Mouse (Mus musculus) spleen, adult 18-20 months (tissue): ENCODE measurements around the gene Gm10322.
A peak's percentile ranks its signal among the peaks of the same experiment; 100 is the strongest.

Source experiments
- DNase-seq, 2 experiments: peaks; one replicate each; pipeline ENCODE4 v3.0.0; 2022; ENCODE audit warnings: mixed read lengths in 2 of 2

The Gm10322 gene

DNA sequence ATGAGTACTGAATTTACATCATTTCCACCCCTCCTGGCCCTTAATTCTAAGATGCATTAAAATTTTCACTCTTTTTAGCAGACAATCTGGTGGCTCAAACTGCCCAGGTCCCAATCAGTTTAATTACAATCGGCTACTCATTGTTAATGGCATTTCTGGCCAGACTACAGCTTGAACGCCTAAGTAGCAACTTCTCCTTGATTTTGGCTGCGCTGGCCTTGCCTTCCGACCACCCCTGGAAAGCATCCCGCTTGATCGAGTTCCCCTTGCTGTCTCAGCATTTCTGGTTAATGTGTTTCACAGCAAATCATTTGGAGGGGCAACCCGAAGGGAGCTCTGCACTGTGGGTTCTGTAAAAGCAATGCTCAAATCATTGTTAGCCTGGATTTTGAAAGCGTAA lies 13.8 kb upstream of the Gm10322 start:
- no peak for DNase-seq

DNA sequence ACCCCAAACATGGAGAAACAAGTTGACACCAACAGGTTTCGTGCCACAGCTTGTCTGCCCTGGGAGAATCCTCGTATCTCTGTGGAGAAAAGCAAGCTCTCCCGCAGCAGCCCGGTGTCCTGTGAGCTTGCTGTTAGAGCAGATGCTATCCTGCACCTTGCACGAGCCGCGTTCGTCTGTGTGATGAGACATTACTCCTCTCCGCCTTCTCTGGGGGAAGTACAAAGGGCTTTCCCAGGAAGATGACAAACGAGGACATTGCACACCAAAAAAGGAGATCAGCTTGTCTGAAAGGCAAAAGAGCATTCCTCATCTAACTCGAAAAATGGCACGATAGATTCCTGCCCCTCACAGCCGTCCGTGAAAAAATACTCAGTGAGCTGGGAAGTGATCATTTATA lies 13.0 kb upstream of the Gm10322 start:
- DNase-seq = no peak

DNA sequence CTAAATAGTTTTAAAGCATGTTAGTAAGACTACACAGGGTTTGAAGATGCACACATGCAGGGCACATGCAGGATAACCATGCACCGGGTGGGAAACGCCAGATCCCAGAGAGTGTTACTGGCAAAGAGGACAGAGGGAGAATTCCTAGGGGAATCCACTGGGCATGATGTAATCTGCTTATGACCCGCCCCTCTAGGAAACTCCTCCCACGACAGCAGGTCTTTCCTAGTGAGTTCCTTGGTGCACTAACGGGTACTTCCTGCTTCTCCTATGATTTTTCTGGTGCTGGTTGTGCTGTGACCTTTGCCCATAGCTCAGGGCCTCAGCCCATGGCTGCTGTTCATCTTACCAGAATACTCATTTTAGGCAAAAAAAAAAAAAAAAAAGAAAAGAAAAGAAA lies 12.0 kb upstream of the Gm10322 start:
- DNase-seq = no peak

DNA sequence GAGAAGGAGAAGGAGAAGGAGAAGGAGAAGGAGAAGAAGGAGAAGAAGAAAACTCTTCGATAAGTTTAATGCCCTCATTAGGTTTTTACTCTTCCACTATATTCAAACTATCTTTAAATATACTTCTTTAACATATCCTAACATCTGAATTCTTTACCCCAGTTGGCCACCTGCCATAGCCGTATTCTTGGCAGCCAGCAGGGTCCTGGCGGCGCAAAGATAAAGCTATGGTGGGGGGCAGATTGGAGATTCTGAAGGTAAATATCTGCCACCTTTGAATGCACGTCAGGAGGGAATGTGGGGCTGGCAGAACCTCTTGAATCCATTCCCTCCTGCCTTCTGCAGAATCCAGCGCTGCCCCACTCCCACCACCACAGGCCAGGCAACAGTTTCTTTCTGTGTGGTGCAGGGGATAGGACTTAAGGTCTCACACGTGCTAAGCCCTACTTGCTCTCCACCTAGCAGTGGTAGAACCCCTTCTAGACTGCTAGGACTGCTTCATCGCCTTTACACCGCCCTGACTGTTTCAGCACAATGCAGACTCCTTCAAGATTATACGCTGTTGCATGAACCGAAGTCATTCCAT lies 10.9 kb upstream of the Gm10322 start:
- no peak for DNase-seq

DNA sequence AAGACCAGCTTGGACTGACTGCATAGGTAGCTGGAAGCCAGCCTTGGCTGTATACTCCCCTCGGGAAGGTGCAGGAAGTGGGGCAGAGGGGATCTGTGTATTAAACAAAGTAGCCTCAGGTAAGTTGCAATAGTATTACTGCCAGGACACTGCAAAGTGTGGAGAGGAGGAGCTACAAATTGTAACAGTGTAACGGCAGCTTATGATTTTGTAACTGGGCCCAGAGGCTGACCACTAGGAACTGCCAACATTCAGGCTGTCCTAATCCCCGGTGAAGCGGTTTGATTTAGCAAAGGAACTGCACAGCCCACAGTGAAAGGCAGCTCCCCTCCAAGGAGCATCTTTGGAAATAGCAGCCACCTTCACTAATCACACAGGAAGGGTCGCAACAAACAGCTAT lies 2.6 kb upstream of the Gm10322 start:
- no peak for DNase-seq

DNA sequence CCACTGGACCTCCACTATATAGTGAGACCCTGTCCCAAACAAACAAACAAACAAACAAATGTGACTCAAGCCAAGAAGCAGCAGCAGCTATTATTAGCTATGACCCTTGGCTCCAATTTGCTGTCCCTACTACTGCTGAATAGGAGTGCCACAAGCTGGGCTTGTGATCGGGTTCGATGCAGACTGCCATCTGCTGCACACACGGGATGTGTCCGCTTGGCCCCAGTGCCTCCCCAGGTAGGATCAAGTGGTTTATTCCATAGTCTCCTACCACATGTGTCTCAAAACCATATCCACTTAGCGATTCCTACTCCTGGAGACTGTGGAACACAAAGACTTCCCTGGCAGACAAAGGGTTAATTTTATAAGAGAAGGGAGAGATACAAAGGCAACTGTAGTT lies 1.7 kb upstream of the Gm10322 start:
- no peak for DNase-seq

DNA sequence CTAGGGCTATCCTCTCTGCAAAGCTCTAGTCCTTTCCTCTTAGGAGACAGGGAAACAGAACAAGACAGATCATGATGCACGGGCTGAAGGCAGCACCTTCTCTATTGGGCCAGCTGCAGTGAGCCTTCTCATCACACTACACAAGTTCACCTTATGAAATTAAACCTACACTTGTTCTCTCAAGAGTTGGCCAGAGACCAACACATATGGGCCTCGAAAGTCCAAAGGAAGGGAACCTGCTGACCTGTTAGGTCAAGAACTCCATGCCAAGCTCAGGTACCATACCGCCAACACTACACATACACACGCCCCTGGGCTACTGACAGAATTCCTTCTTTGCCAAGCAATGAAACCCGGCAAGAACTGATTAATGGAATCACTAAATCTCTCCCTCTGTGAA lies 452 bp upstream of the Gm10322 start:
- no peak for DNase-seq

DNA sequence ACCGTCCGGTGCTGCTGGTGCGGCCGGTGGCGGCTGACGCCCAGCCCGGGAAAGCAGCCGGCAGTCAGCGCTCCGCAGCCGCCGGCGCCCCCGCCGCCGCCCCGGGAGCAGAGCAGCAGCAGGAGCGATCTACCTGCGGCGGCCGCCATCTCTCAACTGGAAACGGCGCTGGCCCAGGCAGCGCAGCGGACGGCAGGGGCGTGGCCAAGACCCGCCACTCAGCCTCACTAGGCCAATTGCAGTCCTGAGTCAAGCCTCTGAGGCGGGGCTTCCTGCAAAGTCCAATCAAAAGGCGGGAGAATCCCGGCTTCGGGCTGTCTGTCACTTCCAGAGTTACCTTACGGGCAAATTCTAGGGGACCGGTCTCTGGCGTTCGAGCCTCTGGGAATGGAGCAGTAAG lies 659 bp downstream of the Gm10322 start, which contains the start of gene Mcu:
Gene Mcu (minus strand): TSS at position 171 of the 400 bp plus-strand sequence.
- DNase-seq = peak; percentile 91 to 96

DNA sequence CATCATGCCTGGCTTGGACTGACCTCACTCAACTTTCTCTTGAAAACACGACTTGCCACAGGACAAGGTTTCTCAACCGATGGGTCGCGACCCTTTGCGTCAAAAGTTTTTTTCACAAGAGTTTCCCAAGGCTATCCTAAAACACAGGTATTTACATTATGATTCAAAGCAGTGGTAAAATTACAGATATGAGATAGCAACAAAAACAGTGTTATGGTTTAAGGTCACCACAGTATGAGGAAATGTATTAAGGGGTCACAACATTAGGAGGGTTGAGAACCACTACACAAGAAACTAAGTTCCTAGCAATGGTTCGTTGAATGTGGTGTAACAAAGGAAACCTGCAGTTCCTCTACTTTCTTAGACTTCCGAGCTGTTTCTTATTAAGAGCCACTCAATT lies 1.9 kb downstream of the Gm10322 start:
- DNase-seq = no peak

DNA sequence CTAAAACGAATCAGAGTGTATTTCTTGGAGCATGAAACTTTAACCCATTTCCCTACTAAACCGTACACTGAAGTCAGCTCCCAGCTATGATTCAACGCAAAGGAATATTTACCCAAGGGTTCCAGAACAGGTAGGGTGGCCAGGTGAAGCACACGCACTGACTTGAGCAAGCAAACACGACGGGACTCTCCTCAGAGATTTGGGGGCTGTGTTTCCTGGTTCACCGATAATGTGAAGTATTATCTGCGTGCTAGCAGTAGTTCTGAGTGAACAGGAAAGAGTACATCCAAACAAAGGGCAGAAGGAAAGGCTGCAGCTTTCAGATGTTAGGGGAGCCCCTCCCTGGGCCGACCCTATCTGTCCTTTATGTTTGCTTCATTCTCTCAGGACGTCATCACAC lies 5.5 kb downstream of the Gm10322 start:
- DNase-seq = no peak

DNA sequence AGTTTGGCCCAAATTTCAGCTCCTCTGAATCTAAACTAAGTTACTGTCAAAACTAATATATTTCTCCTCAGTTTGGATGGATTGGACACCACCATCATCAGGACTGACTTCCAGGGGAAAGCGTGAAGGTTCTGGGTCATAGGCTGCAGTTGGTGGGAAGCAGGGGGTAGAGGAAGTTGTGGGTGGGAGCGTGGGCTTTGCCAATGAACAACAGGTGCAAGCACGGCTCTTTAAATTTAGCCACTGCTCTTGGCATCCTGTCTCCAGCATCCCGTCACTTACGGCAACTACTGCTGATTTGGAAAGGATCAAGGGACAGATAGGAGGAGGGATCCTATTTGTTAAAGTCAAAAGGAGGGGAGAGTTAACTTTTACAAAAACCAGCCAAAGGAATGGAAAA lies 7.6 kb downstream of the Gm10322 start:
- no peak for DNase-seq

DNA sequence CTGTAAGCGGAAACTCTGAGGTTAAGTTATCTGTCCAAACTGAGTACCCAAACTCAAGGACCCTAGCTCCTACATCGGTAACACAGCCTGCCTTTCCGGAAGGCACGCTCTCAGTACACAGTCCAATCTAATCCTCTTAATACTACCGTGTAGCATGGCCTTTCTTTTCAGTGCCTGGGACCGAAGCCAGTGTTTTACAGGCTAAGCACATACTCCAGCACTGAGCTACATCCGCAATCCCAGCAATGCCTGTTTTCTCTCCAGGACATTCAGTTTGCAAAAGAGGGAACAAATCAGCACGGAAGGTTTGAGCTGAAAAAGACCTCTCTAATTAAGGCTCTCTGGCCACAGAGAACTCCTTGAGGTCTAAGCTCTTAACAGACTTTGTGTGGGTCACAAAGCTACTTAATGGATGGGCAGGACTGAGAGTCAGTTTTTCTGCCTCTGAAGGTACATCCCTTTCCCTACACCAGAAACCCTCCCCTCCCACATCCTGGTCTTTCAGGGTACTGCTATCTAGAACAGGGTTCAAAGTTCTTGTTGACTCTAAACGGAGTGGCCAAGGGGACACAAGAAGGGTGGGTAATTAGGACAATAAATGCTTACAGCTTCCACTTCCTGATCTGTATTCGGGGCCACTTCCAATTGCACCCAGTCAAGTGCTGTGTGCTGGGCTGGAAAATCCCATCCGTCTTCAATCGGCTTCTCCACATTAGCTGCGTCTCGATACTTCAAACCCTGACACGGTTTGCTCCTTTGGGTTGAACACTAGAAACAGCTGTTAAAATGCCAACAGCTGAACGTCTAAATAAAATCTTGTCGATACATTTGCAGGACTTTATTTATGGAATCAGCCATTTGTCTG lies 13.0 kb downstream of the Gm10322 start:
- DNase-seq = no peak

DNA sequence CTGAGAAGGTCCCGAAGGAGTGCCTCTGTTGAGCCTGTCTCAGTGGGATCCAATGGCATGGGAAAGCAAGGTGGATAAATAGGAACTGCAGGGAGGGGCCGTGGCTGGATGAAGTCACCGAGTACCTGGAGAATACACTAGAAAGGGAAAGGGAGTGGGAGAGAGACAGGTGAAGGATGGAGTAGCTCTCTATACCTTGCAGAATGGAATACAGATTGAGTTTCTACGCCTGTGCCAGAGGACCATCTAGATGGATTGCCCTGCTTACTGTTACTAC lies 13.6 kb downstream of the Gm10322 start:
- DNase-seq = no peak

DNA sequence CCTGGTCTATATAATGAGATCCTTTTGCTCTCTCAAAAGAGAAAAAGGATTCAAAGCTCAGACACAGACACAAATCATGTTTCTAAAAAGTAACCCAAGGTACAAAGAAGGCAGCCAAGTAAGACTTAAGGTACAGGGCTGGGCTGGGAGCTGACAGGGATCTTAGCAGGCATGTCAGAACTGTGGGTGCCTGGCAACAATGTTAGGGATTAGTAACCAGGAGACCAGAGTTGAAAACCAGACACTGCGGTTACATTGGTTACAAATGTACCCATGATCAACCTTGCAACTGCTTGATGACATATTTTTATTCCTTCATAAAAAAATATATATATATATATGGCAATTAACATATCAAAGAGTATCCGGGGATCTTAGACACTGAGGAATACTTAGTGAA lies 20.2 kb downstream of the Gm10322 start:
- DNase-seq = no peak

DNA sequence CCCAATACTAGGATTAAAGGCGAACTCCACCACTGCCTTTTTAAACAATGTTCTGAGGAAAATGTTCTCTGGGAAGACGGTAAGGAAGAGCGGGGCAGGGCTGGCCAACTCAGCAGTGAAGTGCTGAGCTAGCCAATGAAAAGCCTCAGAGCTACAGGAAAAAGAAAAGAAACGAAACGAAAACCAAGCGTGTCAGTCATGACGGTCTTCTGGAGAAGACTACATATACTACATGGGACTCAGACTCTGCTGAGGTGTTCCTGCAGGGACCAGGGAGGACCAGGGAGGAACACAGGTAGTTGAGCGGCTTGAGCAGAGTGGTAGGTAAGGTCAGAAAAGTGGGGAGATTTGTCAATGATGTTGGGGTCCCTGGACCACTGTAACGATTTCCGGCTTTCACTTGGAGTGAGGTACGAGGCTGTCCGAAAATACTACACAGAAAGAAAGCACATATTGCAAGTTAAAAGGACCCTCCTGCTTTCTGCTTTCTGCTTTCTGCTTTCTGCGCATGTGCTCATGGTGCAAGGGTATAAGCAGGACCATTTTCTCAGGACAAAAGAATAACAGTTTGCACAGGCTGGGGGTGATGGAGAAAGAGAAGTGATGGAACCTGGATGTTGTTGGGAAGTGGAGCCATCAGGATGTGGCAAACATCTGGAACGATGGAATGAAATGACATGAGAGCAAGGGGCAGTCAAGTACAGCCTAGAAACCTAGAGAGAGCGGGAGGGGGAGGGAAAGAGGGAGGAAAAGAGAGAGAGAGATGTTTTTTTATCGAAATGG lies 21.1 kb downstream of the Gm10322 start:
- DNase-seq = no peak

DNA sequence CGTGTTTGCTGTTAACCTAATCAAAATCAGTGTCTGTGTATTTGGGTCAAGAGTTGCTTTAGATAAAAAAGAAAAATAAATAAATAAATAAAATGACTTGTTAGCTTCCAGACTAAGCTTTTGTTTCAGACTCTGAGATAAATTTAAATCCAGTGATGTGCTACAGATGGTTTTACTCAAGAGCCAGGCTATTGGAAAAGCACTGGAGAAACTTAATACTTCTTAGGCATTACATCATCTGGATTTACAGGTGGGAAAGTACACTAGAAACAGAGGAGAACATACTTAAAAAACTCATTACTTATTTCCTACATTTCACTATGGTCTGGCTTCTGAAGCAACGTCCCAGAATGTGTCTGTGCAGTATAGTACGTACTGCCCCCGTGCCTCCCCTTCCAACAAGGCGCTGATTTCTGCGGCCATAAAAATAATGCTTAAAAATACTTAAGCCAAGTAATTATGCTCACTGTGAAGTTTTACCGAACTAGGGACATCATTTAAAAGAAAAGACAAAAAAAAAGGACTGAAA lies 21.8 kb downstream of the Gm10322 start:
- DNase-seq = no peak

DNA sequence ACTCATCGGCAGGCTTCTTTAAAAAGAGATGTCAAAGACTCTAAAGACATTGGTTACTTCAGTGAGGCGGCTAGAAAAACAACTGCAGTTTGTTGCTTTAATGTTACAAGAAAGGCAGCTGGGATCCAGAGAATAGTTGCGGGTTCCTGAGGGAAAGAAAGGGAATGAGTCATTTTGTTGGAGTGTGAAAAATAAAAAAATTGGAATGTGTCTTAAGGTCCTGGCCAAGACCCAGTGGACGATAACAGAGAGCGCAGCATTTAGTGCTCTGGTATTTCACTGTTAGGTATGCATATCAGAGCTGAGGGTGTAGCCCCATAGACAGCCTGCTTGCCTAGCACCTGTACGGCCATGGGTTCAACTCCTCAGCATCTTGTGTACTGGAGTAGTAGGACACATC lies 22.7 kb downstream of the Gm10322 start:
- no peak for DNase-seq

DNA sequence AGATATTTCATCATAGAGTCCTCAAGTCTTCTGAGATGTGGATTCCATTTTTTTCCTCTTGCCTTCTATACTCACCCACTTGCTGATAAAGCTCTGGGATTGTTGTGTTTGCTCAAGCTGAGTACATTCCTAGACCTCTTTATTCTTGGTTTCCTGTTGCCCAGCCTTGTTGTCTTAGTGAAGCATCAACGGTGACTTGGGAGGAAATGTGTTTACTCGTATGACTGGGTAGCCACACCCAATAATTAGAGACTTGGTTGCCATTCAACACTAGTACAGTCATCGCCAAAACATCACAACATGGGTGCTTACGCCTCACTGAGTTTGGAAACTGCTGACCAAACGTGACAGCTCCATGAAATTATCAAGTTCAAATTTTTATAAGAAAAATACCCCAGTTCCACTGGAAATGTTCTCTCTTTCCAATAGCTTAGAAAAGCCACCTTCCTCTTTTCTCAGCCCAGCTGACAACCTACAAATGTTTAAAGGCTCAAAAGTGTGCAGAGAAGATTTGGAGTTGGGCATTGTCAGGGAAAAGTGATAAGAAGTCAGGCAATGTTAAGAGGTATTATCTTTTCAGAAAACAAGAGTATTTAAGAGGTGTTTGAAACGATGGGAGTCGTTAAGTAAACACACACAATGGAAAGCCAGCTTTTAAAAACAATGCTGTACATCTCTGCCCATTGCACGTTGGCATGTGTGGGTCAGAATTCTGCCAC lies 27.0 kb downstream of the Gm10322 start:
- DNase-seq = no peak

DNA sequence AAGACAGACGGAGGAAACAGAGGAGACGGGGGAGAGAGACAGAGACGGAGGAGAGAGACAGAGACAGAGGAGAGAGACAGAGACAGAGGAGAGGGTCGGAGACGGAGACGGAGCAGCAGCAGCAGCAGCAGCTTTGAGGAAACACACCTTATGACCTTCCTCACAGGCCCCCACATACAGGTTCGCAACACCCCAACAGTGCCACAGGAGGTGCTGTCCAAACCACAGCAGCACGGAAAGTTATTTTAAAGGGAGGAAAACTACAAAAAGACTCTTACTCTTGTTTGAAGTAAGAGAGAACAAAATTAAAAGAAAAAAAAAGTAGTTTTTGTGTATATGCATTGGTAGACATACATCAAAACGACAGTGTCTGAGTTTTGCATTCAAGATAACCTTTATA lies 27.8 kb downstream of the Gm10322 start:
- no peak for DNase-seq

DNA sequence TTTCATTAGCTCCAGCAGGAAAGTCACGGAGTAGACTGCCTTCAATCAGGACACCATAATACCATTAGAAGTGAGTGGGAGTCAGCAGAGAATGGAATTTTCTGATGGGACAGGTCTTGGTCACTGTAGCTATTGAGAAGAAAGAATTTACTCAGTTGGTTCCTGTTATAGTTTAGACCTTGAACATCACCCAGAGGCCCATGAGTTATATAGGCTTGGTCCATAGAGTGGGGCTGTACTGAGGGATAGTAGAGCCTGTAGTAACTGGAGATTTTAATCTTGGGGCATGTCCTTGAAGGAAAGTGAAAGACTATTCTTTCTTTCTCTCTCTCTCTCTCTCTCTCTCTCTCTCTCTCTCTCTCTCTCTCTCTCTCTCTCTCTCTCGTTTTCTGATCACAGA lies 28.8 kb downstream of the Gm10322 start:
- no peak for DNase-seq

DNA sequence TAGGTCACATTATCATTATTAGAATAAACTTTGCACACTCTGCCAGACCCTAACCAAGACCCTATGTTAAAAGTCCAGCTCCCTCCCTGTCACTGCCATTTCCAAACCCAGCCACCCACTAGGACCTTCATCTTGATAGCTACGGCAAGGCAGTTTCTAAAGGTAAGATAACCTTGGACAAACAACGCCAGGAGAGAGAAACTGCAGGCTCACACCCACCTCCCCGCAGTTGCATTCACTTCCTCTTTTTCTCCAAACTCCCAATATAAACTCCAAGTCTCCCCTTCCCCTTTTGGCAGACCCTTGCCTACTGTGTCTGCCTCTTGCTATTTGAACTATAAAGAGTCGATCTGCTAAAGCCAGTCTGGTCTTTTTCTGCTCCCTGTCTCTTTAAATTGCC lies 29.3 kb downstream of the Gm10322 start:
- DNase-seq = no peak

DNA sequence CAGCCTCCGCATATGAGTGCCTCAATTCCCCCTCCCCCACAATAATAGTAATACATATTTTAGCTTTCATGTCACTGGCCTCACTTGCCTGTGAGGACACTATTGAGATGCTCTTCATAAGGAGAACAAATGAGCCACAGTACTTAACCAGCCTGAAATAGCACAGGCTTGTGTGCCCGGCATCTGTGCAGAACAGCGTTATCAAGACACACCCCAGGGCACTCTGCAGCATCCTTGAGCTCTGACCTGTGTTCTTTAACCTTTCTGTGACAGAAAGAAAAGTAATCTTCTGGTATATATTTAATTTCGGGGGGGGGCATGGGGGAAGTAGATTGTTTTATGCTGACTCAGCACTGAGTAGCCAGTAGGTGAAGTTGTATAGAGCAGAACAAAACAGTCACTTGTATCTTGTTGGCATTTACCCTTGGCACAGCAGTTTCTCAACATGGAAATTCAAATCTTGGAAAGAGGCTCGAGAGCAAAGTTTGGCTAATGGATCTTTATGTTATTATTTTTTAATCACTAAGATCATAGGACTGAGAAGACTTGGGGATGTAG lies 31.0 kb downstream of the Gm10322 start:
- DNase-seq = no peak

DNA sequence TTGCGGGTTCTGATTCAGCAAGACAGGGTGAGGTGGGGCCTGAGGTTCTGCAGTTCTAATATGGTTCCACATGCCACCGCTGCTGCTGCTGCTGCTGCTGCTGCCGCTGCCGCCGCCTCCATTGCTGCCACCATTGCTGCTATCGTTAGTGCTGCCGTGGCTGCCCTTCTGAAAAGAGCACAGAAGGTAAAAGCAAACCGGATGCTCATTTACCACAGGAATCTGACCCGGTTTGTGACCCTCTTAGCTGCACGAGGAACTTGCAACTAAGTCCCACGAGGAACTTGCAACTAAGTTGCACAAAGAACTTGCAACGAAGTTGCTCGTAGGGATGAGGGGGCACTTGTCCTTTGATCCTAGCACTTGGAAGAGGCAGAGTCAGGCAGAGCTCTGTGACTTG lies 40.9 kb downstream of the Gm10322 start:
- no peak for DNase-seq
